Mouse (Mus musculus): ENCODE results near the gene Slc26a5.

The Slc26a5 gene

GRCm38 (mm10) chr5:21865346-21866107, at the start of gene Slc26a5:
Gene Slc26a5 (minus strand): TSS chr5:21865604.
- no peak for DNase-seq (ENCODE audit: low spot score)

GRCm38 (mm10) chr5:21914776-21915175, 49.4 kb upstream of the Slc26a5 start:
- DNase-seq (ENCODE audit: low spot score), result no peak

DNA sequence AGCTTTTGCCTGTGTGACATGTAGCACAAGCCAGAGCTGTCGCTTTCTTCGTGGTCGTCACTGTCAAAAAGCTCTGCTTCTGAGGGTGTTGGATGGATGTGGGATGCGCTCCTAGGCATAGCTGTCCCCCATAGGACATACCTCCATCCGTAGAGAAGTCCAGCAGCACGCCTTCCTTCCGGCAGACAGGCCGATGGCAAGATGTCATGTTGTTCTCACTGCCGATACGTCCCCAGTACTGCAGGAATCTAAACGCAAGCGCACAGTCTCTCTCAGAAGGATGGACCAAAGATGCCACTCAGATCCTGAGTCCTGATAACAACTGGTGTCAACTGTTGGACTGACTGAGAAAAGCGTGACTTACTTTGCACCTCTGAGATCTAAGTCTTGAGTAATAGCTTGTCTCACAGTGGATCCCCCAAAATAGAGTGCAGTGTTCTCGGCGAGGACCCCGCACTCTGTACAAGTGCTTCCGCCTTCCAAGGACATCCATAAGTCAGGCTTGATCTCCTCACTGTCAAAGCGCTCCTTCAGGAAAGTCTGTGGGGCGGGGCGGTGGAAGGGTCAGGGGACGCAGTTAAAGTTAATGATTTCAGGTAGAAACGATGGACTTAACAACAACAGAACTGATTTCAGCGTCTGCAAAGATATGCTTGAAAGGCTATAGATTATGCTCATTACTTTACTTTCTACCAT, 47.6 kb upstream of the Slc26a5 start:
- DNase-seq (ENCODE audit: low spot score), result no peak

DNA sequence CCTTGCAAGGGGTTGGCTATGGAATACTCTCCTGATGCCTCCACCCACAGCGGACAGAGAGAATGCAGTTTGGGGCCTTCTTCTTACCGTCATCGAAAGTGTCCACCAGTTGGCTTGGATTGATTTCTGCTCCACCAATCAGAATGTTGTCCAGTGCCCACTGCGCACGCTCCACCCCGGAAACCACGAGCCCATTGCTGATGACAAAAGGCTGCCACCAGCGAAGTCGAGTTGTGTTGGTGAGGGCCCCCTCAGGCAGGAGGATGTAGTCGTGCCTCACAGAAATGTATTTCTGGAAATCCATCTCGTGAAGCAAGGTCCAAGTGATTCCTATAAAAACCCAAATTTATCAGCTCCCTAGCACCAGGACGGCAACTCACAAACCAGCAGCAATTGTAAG, 45.3 kb upstream of the Slc26a5 start:
- DNase-seq (ENCODE audit: low spot score), result no peak

DNA sequence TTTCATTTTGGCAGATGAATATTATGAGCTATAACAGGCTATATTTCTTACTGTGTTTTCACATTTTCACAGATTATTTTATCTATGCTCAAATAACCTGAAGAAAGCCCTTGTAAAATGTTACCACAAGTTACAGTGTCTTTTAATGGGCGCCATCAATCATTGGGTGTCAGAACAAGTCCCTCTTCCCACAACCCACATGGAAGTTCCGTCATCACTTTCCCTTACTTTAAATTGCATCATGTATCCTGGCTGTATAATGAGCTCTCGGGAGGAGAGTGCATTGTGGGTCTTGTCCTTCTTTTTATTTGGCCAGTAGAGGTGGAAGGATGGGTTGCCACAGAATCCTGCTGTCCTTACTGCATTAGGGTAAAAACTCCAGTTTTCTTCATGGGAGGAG, 44.3 kb upstream of the Slc26a5 start:
- no peak for DNase-seq (ENCODE audit: low spot score)

DNA sequence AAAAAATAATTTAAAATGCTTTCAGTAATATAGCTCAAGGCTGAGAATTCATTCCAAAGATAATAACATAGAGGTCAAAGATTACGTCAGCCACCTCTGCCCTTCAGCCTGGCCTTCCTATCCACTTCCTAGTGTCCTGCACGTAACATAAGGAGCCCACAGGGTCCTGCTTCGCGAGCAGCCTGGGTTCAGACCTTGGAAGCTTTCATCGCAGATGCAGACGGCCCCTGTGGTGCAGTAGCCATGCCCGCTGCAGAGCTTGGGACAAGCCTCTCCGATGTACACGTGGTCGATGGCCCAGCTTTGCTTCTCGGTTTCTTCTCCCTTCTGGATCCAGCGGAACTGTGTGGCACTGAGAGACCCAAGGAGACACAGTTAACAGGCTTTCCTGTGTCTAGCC, 36.0 kb upstream of the Slc26a5 start:
- no peak for DNase-seq (ENCODE audit: low spot score)

DNA sequence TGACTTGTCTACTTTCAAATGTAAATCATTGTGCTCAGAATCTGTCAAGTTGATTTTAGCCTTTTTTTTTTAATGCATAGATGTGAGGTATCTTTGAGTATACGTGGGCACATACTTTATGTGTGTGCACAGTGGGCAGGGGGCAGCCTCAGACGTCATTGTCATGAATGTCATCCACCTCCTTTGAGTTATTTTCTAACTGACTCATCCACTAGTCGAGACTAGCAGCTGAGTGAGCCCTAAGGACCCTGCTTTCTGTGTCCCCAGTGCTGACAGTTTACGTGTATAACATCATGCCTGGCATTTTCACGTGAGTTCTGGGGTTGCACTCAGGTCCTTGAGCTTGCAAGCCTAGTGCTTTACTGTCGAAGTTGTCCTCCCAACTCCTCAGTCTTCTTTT, 35.5 kb upstream of the Slc26a5 start:
- DNase-seq (ENCODE audit: low spot score), result no peak

- DNase-seq (ENCODE audit: low spot score), result no peak
Observed at GRCm38 (mm10) chr5:21898875-21899274, 33.5 kb upstream of the Slc26a5 start.

- DNase-seq (ENCODE audit: low spot score), result no peak
Observed at GRCm38 (mm10) chr5:21896586-21896985, 31.2 kb upstream of the Slc26a5 start.

DNA sequence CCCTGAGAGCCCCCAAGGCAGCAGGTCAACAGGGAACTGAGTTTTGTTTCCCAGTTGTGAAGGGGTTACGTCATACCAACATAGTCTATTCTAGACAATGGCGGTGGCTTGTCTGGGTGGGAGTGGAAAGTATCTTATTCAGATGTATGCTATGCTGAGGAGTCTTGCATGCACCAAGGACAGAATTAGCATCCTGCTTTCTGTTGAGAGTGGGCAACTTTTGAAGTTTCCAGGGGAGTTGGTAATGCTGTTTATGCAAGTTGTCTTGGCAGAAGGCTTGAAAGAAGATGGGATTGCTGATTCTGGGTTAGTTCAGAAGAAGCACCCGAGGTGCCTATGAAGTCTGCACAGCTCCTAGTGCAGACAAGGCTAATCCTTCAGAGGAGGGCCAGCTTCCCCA, 28.8 kb upstream of the Slc26a5 start:
- DNase-seq (ENCODE audit: low spot score), result no peak

DNA sequence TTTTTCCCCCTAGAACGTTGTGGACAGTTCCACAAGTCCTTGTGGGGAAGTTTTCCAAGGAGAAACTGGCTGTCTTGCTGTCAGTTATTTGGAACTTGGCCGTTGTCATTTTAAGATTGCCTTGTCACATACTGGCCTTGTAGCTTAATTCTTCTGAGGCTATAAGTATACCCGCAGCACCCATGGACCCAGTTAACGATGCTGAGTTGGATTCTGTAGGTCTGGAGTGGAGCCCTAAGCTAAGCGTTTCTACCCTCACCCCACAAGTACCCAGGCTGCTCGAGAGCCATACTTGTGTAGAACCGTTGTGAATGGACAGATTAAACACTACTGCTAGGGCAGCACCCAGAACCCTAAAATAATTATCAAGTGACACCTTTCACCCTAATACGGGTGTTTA, 1.3 kb upstream of the Slc26a5 start:
- DNase-seq (ENCODE audit: low spot score), result no peak

GRCm38 (mm10) chr5:21866311-21866712, 908 bp upstream of the Slc26a5 start:
- DNase-seq (ENCODE audit: low spot score), result peak; percentile 21

DNA sequence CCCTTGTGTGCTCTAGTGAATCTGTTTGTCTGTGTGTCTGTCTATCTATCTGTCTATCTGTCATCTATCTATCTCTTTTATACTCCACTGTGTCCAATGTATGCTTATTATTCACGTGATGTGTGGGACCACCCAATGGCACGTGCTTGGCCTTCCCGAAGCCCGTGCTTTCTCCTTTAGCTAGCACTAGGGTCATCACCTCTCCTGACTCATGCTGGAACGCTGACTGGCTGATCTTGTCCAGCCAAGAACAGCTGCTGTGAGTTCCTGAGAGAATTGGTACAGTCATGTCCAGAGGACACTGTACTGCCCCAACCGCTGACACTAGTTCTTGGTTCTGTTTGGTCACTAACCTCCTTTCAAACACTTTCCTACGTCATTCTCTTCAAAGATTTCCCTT, 6.8 kb downstream of the Slc26a5 start:
- DNase-seq (ENCODE audit: low spot score), result no peak

DNA sequence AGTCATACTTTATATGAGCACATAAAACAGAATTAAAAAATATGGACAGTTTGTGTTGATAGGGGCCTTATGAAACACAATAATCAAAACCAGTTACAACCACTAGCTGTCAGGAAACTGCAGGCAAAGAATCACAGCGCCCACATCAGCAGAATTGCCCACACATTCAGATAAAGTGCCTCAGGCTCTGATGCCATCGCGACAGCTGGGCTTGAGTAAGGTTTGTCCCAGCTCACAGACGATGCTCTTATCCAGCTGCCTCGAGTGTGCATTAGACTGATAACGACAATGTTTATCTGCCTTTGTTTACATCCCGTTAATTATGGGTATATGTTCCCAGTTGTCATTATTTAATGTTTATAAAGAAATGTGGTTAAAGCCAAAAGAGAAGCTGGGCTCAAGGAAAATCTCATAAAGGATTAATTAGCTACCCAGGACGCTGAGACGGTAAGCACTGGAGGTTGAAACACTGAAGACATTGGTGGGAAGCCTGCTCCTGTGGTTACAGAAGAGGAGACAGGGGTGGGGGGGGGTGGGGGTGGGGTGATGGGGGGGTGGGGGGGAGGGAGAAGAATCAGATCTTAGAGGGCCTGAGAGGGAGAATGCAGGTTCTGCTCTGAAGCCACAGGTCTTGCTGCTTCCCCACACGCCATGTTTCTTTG, 13.6 kb downstream of the Slc26a5 start:
- DNase-seq (ENCODE audit: low spot score), result no peak

DNA sequence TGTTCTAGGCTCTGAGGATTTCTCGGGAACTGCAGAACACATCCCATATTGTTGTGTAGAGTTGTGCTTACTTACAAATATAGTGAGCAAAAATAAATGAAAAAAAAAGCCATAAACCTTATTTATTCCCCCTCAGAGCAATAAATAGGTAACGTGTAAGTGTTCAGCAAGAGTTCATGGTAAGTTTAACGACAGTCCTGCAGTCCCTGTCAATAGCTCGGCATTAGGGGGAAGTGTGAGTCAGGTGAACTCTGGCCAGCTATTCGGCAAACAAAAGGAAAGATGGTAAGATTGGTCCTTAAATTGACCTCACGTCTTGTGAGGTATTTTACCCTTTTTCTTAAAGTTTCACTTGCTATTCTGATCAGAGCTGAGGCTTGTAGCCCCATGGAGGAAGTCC, 18.0 kb downstream of the Slc26a5 start:
- no peak for DNase-seq (ENCODE audit: low spot score)

DNA sequence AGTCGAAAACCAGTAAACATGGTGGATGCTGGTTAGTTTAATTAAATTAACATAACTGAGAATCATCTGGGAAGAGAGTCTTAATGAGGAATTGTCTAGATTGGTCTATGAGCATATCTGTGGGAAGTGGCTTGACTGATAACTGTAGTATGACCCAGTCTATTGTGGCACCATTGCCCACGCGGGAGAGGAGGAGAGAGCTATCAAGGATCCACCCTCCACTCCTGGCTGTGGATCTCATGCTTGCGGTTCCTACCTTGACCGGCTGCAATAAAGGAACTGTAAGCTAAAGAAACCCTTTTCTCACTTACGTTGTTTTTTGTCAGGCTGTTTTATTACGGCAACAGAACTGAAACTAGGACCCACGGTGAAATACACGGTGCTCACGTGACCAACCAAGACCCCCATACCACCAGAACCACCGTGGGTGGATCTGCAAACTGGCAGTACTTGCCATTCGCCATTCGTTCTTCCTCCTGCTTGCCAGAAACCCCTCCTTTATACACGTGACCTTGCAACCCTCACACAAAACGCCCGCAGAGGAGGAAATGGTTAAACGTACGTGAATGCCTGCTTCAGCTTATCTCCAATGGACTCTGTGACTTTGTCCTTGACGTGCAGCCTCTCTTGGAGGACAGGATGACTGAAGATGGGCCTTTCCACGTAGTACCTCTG, 18.7 kb downstream of the Slc26a5 start:
- DNase-seq (ENCODE audit: low spot score), result no peak

DNA sequence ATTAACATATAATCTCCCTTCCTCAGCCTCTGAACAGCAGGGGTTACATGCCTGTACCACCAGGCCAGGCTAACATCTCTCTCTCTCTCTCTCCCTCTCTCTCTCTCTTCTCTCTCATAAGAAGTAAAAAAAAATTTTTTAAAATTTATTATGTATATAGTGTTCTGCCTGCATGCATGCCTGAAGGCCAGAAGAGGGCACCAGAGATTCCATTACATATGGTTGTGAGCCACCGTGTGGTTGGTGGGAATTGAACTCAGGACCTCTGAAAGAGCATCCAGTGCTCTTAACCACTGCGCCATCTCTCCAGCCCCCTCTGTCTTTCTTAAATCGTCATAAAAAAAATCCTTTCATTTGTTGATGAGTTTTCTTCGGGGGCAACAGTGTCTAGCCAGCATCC, 20.7 kb downstream of the Slc26a5 start:
- DNase-seq (ENCODE audit: low spot score), result no peak

- no peak for DNase-seq (ENCODE audit: low spot score)
Observed at GRCm38 (mm10) chr5:21831761-21832160, 33.6 kb downstream of the Slc26a5 start.

DNA sequence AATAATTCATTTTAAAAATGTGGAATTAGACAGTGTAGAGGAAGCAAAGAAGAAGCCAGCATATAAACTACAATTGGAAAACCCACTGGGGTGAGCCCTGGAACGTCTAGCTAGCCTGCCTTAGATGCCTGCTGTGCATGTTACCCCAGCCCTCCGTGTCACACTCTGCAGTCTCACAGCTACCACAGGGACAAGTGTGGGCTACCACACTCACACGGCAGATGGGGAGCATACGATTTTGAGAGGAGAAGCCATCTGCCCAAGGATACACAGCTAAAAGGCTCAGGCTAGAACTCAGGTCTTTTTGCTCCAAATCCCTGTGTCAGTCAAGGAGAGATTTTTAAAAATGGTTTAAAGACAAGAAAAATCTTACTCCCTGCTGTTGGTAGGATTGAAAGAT, 36.5 kb downstream of the Slc26a5 start:
- DNase-seq (ENCODE audit: low spot score), result peak; percentile 59

DNA sequence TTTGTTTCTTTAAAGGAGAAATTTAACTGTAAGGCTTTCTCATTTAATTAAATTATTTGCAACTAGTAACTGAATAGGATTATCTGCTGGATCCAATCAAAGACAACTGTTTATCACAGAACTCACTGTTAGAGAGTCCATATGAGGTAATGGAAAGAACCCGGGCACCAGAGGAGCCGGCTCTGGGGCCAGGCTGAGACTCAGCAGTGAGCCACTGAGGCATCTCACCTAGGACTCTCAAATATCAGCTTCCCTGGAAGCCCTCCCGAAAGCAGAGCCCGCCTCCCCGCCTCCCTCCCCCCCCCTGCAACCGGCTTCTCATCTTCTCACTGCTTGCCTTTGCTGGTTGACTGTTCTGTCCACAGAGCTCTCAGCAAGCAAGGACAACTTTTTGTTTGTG, 37.8 kb downstream of the Slc26a5 start:
- DNase-seq (ENCODE audit: low spot score), result no peak

DNA sequence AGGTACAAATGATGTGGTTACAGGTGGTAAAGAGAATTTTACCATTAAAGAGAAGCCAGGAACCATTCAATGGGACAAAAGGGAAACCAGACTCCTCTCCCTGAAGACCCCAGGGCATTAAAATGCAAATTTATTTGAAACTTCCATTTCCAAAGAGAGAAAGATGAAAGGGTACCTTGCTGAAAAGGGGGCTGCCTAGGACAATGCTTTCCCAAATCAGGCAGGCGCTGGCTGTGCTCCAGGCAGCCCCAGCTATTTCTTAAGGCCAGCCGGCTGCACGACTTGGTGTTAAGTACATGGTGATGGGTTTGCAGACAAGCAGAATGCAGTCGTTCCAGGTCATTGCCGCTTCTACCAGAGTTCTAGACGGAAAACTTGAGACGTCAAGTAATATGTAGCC, 39.0 kb downstream of the Slc26a5 start:
- DNase-seq (ENCODE audit: low spot score), result no peak

GRCm38 (mm10) chr5:21813994-21814393, 51.4 kb downstream of the Slc26a5 start:
- DNase-seq (ENCODE audit: low spot score), result peak; percentile 30

DNA sequence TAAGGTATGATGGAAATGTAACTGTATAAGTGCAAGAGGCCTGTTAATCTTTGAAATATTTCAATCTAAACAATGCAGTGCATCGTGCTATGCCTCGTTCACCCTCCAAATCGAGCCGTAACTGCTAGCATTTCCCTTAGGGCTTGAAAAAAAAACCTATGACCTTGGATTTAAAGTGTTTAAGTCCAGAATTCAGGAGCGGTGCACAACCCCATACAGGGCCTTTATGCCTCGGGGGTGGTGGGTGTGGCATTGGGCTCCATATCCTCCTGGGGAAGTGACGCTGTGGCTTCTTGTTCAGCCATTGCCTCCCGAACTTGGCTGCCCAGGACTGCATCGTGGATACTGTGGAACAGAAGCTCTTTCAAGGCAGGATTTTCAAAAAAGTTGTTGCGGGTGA, 54.5 kb downstream of the Slc26a5 start:
- DNase-seq (ENCODE audit: low spot score), result no peak

All from layer of hippocampus, adult 11-12 months (tissue).